8 mouse cellular contexts compared by ENCODE assay signal in genomic region chr9:96961006-96961405, GRCm38 (mm10). TPM values are rescaled to one million over a fixed set of nuclear protein-coding genes. Genes with fewer than 3 reads are reported as not detected.
A peak's percentile ranks its signal among the peaks of the same experiment; 100 is the strongest.
DNase-seq lines count a peak whose midpoint lies in the region; ATAC-seq and TF ChIP-seq lines count a peak whose summit lies in the region.

No protein-coding gene starts in this region.

- no peak overlapping the region for H3K27ac ChIP-seq in forebrain, embryonic 14.5 days (ENCODE audit: low read depth, low read length)
- no peak overlapping the region for H3K27ac ChIP-seq in forebrain, embryonic 10.5 days
- no peak overlapping the region for H3K27ac ChIP-seq in midbrain, embryonic 11.5 days (ENCODE audit: low read depth, low read length)
- H3K27ac ChIP-seq in midbrain, embryonic 15.5 days: no peak overlapping the region

- no peak overlapping the region for H3K4me2 ChIP-seq in forebrain, embryonic 14.5 days (ENCODE audit: low read length)
- no peak overlapping the region for H3K4me2 ChIP-seq in midbrain, embryonic 11.5 days
- no peak overlapping the region for H3K4me2 ChIP-seq in midbrain, embryonic 15.5 days

- H3K27me3 ChIP-seq in forebrain, embryonic 14.5 days (replicated peaks; ENCODE audit: control insufficient read depth, insufficient read depth, low read length): no peaks in the 10 kb centered on the region
- 0 out of 2 replicates have a peak, but pooled peaks cover 7% of the 10 kb centered on the region for H3K27me3 ChIP-seq in forebrain, embryonic 10.5 days (ENCODE audit: poor library complexity, severe bottlenecking)
- H3K27me3 ChIP-seq in midbrain, embryonic 11.5 days (ENCODE audit: control insufficient read depth, insufficient read depth, low read length): no peaks in the 10 kb centered on the region
- H3K27me3 ChIP-seq in midbrain, embryonic 15.5 days (replicated peaks): no peaks in the 10 kb centered on the region

- no peaks in the 10 kb centered on the region for H3K9me3 ChIP-seq in forebrain, embryonic 14.5 days (replicated peaks; ENCODE audit: control insufficient read depth, low read length)
- H3K9me3 ChIP-seq in forebrain, embryonic 10.5 days: peaks cover 6% of the 10 kb centered on the region
- H3K9me3 ChIP-seq in midbrain, embryonic 11.5 days (ENCODE audit: control insufficient read depth, low read length): no peaks in the 10 kb centered on the region
- no peaks in the 10 kb centered on the region for H3K9me3 ChIP-seq in midbrain, embryonic 15.5 days

- peak; percentile 49; the same call in 1 of the 2 replicates for ATAC-seq in forebrain, embryonic 14.5 days
- ATAC-seq in midbrain, embryonic 11.5 days (ENCODE audit: low FRiP score): no peak
- ATAC-seq in midbrain, embryonic 15.5 days (replicated peaks): no peak

- H3K4me3 ChIP-seq in forebrain, embryonic 14.5 days (ENCODE audit: low read depth, low read length): no peak overlapping the region
- H3K4me3 ChIP-seq in forebrain, embryonic 10.5 days: no peak overlapping the region
- no peak overlapping the region for H3K4me3 ChIP-seq in midbrain, embryonic 11.5 days (ENCODE audit: low read depth, low read length)
- H3K4me3 ChIP-seq in midbrain, embryonic 15.5 days: no peak overlapping the region

- peak; percentile 75 for DNase-seq in forebrain, embryonic 14.5 days (ENCODE audit: low spot score)
- DNase-seq in forebrain, embryonic 10.5 days (ENCODE audit: extremely low spot score, low spot score): no peak
- peak; percentile 91 for DNase-seq in midbrain, embryonic 11.5 days (ENCODE audit: low spot score, missing footprints)
- peak; percentile 75 for DNase-seq in brain, embryonic 14.5 days (ENCODE audit: low read depth)
- DNase-seq in layer of hippocampus, postnatal 10 days (ENCODE audit: low spot score in 2 of 2): peak; percentile 60 to 66
- DNase-seq in retina, postnatal 1 day: peak; percentile 71
- DNase-seq in c-Kit-positive CD71-positive TER-119-positive erythroid progenitor cells, embryonic 14.5 days (ENCODE audit: low spot score): no peak

- H3K36me3 ChIP-seq in forebrain, embryonic 14.5 days (ENCODE audit: control insufficient read depth, insufficient read depth, low read length): no peaks in the 10 kb centered on the region
- peaks cover 45% of the 10 kb centered on the region for H3K36me3 ChIP-seq in forebrain, embryonic 10.5 days (replicated peaks)
- peaks cover 9% of the 10 kb centered on the region for H3K36me3 ChIP-seq in midbrain, embryonic 11.5 days (ENCODE audit: control insufficient read depth, insufficient read depth, low read length)
- no peaks in the 10 kb centered on the region for H3K36me3 ChIP-seq in midbrain, embryonic 15.5 days (replicated peaks)

- 57% methylated on average over 7 of the region's 7 CpGs for WGBS in forebrain, embryonic 14.5 days
- WGBS in forebrain, embryonic 10.5 days: 63% methylated on average over 7 of the region's 7 CpGs
- 63% methylated on average over 7 of the region's 7 CpGs for WGBS in midbrain, embryonic 11.5 days
- 61% methylated on average over 7 of the region's 7 CpGs for WGBS in midbrain, embryonic 15.5 days

- peak; percentile 72 for TF ChIP-seq CTCF in brain, embryonic 14.5 days (IDR thresholded peaks at IDR 0.05; ENCODE audit: borderline replicate concordance, extremely low read depth, insufficient read depth, insufficient read length)

- TF ChIP-seq POLR2A in brain, embryonic 14.5 days (IDR thresholded peaks at IDR 0.05; ENCODE audit: borderline replicate concordance, extremely low read depth, insufficient read depth, insufficient read length, poor library complexity, severe bottlenecking): no peak

- H3K9ac ChIP-seq in forebrain, embryonic 14.5 days (ENCODE audit: low read length): no peak overlapping the region
- H3K9ac ChIP-seq in midbrain, embryonic 11.5 days (ENCODE audit: low read length): no peak overlapping the region
- H3K9ac ChIP-seq in midbrain, embryonic 15.5 days: no peak overlapping the region

- H3K4me1 ChIP-seq in forebrain, embryonic 14.5 days (ENCODE audit: control insufficient read depth, insufficient read depth, low read length): peaks cover 21% of the 10 kb centered on the region
- peaks cover 79% of the 10 kb centered on the region for H3K4me1 ChIP-seq in forebrain, embryonic 10.5 days
- peaks cover 65% of the 10 kb centered on the region for H3K4me1 ChIP-seq in midbrain, embryonic 11.5 days (ENCODE audit: control insufficient read depth, insufficient read depth, low read length)
- H3K4me1 ChIP-seq in midbrain, embryonic 15.5 days: peaks cover 49% of the 10 kb centered on the region

RNA-seq across cellular contexts. Expression of gene Spsb4, which starts 57.6 kb away (rescaled TPM):
- 18.3 and 20.8 TPM in 2 replicates for polyA plus RNA-seq in forebrain, embryonic 14.5 days (2014; fragmentation: Nextera tagmentation; extraction: Ambion mirVana)
- 102 and 109 TPM in 2 replicates for polyA plus RNA-seq in forebrain, embryonic 10.5 days (2016; fragmentation: Nextera tagmentation; extraction: Ambion mirVana)
- polyA plus RNA-seq in midbrain, embryonic 11.5 days (2014; fragmentation: Nextera tagmentation; extraction: Ambion mirVana): 107 and 115 TPM in 2 replicates
- 31.7 and 39.0 TPM in 2 replicates for polyA plus RNA-seq in midbrain, embryonic 15.5 days (2015; fragmentation: Nextera tagmentation; extraction: Ambion mirVana)
- polyA plus RNA-seq in brain, embryonic 14.5 days (2012; rRNA removed): 24.8 and 28.6 TPM in 2 replicates
- total RNA-seq in layer of hippocampus, postnatal 10 days (2021): 1 to 10 TPM; 7.9 to 9.9 TPM

Comparison
In these comparisons a context has a peak if more than half of its experiments do, and no peak if none do; other contexts are left out.
1. DNase-seq: peak in forebrain, embryonic 14.5 days (single experiment), midbrain, embryonic 11.5 days (single experiment), brain, embryonic 14.5 days (single experiment), layer of hippocampus, postnatal 10 days (2 of 2) and retina, postnatal 1 day (single experiment); none in forebrain, embryonic 10.5 days (single experiment) and c-Kit-positive CD71-positive TER-119-positive erythroid progenitor cells, embryonic 14.5 days (single experiment).